Mouse (Mus musculus) cerebellum, adult 8-10 months (tissue): ENCODE data around the gene Ndufc1.
A peak's percentile ranks its signal among the peaks of the same experiment; 100 is the strongest.
"Not testable (repeated sequence)": the region's sequence is repeated elsewhere in the genome, so short reads cannot be mapped to it uniquely, and the experiment has no call there.

ENCODE experiments used
- DNase-seq: peaks from one replicate; pipeline ENCODE4 v3.0.0; 2022

Ndufc1 gene

GRCm38 (mm10) chr3:51408561-51409183 is at the start of gene Ndufc1:
Gene Ndufc1 (minus strand): TSS chr3:51408988.
- peak; percentile 99 for DNase-seq

GRCm38 (mm10) chr3:51434871-51435595 is 26.2 kb upstream of the Ndufc1 start:
- DNase-seq = no peak

GRCm38 (mm10) chr3:51434364-51434763 is 25.6 kb upstream of the Ndufc1 start:
- not testable (repeated sequence) for DNase-seq

GRCm38 (mm10) chr3:51425394-51425793 is 16.6 kb upstream of the Ndufc1 start:
- DNase-seq = no peak

GRCm38 (mm10) chr3:51421921-51422320 is 13.1 kb upstream of the Ndufc1 start:
- DNase-seq = no peak

- no peak for DNase-seq
Measured at GRCm38 (mm10) chr3:51417966-51418365, 9.2 kb upstream of the Ndufc1 start.

GRCm38 (mm10) chr3:51417485-51417884 is 8.7 kb upstream of the Ndufc1 start:
- DNase-seq = no peak

- no peak for DNase-seq
Measured at GRCm38 (mm10) chr3:51417135-51417458, 8.3 kb upstream of the Ndufc1 start.

- peak; percentile 42 for DNase-seq
Measured at GRCm38 (mm10) chr3:51416364-51417134, 7.8 kb upstream of the Ndufc1 start.

- no peak for DNase-seq
Measured at GRCm38 (mm10) chr3:51416073-51416363, 7.2 kb upstream of the Ndufc1 start.

GRCm38 (mm10) chr3:51415098-51416072 is 6.6 kb upstream of the Ndufc1 start, which contains the start of gene Naa15:
Gene Naa15 (plus strand): TSS chr3:51415148.
- DNase-seq = peak; percentile 95

- DNase-seq = no peak
Measured at GRCm38 (mm10) chr3:51413276-51413675, 4.5 kb upstream of the Ndufc1 start.

- DNase-seq = no peak
Measured at GRCm38 (mm10) chr3:51412457-51412856, 3.7 kb upstream of the Ndufc1 start.

- no peak for DNase-seq
Measured at GRCm38 (mm10) chr3:51407870-51408560, 773 bp downstream of the Ndufc1 start.

GRCm38 (mm10) chr3:51402628-51403027 is 6.2 kb downstream of the Ndufc1 start:
- no peak for DNase-seq

- DNase-seq = not testable (repeated sequence)
Measured at GRCm38 (mm10) chr3:51402054-51402453, 6.7 kb downstream of the Ndufc1 start.

- no peak for DNase-seq
Measured at GRCm38 (mm10) chr3:51400682-51401081, 8.1 kb downstream of the Ndufc1 start.

GRCm38 (mm10) chr3:51399531-51399930 is 9.3 kb downstream of the Ndufc1 start:
- DNase-seq = no peak

GRCm38 (mm10) chr3:51398667-51399066 is 10.1 kb downstream of the Ndufc1 start:
- DNase-seq = no peak

- no peak for DNase-seq
Measured at GRCm38 (mm10) chr3:51397700-51398299, 11.0 kb downstream of the Ndufc1 start.

GRCm38 (mm10) chr3:51396219-51397068 is 12.3 kb downstream of the Ndufc1 start, which contains the start of gene Mgarp:
Gene Mgarp (minus strand): TSS chr3:51396738.
- DNase-seq = peak; percentile 28
